Mouse (Mus musculus): ENCODE measurements around the gene Hamp. TPM values are rescaled to one million over a fixed set of nuclear protein-coding genes. Genes with fewer than 3 reads are reported as not detected.
"Not testable (repeated sequence)": the region's sequence is repeated elsewhere in the genome, so short reads cannot be mapped to it uniquely, and the experiment has no call there.

The Hamp gene
- polyA plus RNA-seq, 1 experiment: not detected

GRCm38 (mm10) chr7:30956756-30957366, 13.0 kb upstream of the Hamp start, which contains the start of gene Usf2:
Gene Usf2, minus strand, starts transcription at chr7:30956803.
- peak within 1 kb of the TSS; percentile 91 for H3K27ac ChIP-seq (ENCODE audit: insufficient read depth, low read depth, low read length)
- H3K4me3 ChIP-seq (ENCODE audit: insufficient read depth, low read length): peak within 1 kb of the TSS; percentile 89
- no peak for TF ChIP-seq POLR2A (IDR thresholded peaks at IDR 0.05; ENCODE audit: borderline replicate concordance, low read depth, low read length)
- no peak for TF ChIP-seq CTCF (IDR thresholded peaks at IDR 0.05; ENCODE audit: low read depth, low read length)
- H3K4me1 ChIP-seq (ENCODE audit: control insufficient read depth, insufficient read depth, low read length): peaks cover 36% of the 10 kb centered on the region

- H3K4me1 ChIP-seq (ENCODE audit: control insufficient read depth, insufficient read depth, low read length): peaks cover 40% of the 10 kb centered on the region
- TF ChIP-seq CTCF (IDR thresholded peaks at IDR 0.05; ENCODE audit: low read depth, low read length): no peak
- peak overlapping the region; percentile 84 for H3K4me3 ChIP-seq (ENCODE audit: insufficient read depth, low read length)
- H3K27ac ChIP-seq (ENCODE audit: insufficient read depth, low read depth, low read length): peak overlapping the region; percentile 69
Observed at GRCm38 (mm10) chr7:30956357-30956751, 12.5 kb upstream of the Hamp start.

GRCm38 (mm10) chr7:30955584-30956356, 11.9 kb upstream of the Hamp start:
- peak overlapping the region; percentile 69 for H3K27ac ChIP-seq (ENCODE audit: insufficient read depth, low read depth, low read length)
- H3K4me1 ChIP-seq (ENCODE audit: control insufficient read depth, insufficient read depth, low read length): peaks cover 40% of the 10 kb centered on the region
- H3K4me3 ChIP-seq (ENCODE audit: insufficient read depth, low read length): peak overlapping the region; percentile 84
- TF ChIP-seq POLR2A (IDR thresholded peaks at IDR 0.05; ENCODE audit: borderline replicate concordance, low read depth, low read length) (no peak), CTCF (IDR thresholded peaks at IDR 0.05; ENCODE audit: low read depth, low read length) (peak; percentile 68)

GRCm38 (mm10) chr7:30954971-30955520, 11.2 kb upstream of the Hamp start:
- Histone ChIP-seq H3K4me3 (ENCODE audit: insufficient read depth, low read length) (peak overlapping the region; percentile 84), H3K4me1 (ENCODE audit: control insufficient read depth, insufficient read depth, low read length) (peaks cover 40% of the 10 kb centered on the region), H3K27ac (ENCODE audit: insufficient read depth, low read depth, low read length) (peak overlapping the region; percentile 94)
- TF ChIP-seq CTCF (IDR thresholded peaks at IDR 0.05; ENCODE audit: low read depth, low read length) (no peak), POLR2A (IDR thresholded peaks at IDR 0.05; ENCODE audit: borderline replicate concordance, low read depth, low read length) (no peak)

GRCm38 (mm10) chr7:30954036-30954435, 10.2 kb upstream of the Hamp start:
- TF ChIP-seq CTCF (IDR thresholded peaks at IDR 0.05; ENCODE audit: low read depth, low read length): no peak
- Histone ChIP-seq H3K4me1 (ENCODE audit: control insufficient read depth, insufficient read depth, low read length) (peaks cover 40% of the 10 kb centered on the region), H3K4me3 (ENCODE audit: insufficient read depth, low read length) (no peak overlapping the region), H3K27ac (ENCODE audit: insufficient read depth, low read depth, low read length) (peak overlapping the region; percentile 94)

- Histone ChIP-seq H3K4me1 (ENCODE audit: control insufficient read depth, insufficient read depth, low read length) (peaks cover 38% of the 10 kb centered on the region), H3K27ac (ENCODE audit: insufficient read depth, low read depth, low read length) (peak overlapping the region; percentile 94), H3K4me3 (ENCODE audit: insufficient read depth, low read length) (no peak overlapping the region)
- no peak for TF ChIP-seq CTCF (IDR thresholded peaks at IDR 0.05; ENCODE audit: low read depth, low read length)
- TF ChIP-seq POLR2A (IDR thresholded peaks at IDR 0.05; ENCODE audit: borderline replicate concordance, low read depth, low read length): no peak
Observed at GRCm38 (mm10) chr7:30953459-30953858, 9.6 kb upstream of the Hamp start.

- TF ChIP-seq POLR2A (IDR thresholded peaks at IDR 0.05; ENCODE audit: borderline replicate concordance, low read depth, low read length) (no peak), CTCF (IDR thresholded peaks at IDR 0.05; ENCODE audit: low read depth, low read length) (no peak)
- H3K4me1 ChIP-seq (ENCODE audit: control insufficient read depth, insufficient read depth, low read length): peaks cover 34% of the 10 kb centered on the region
- H3K4me3 ChIP-seq (ENCODE audit: insufficient read depth, low read length): peak overlapping the region; percentile 6; the same call in 1 of the 2 replicates
- H3K27ac ChIP-seq (ENCODE audit: insufficient read depth, low read depth, low read length): peak overlapping the region; percentile 70
Observed at GRCm38 (mm10) chr7:30952441-30953265, 8.8 kb upstream of the Hamp start.

GRCm38 (mm10) chr7:30949902-30950301, 6.1 kb upstream of the Hamp start:
- H3K27ac ChIP-seq (ENCODE audit: insufficient read depth, low read depth, low read length); H3K4me3 ChIP-seq (ENCODE audit: insufficient read depth, low read length): not testable (repeated sequence)
- peaks cover 29% of the 10 kb centered on the region for H3K4me1 ChIP-seq (ENCODE audit: control insufficient read depth, insufficient read depth, low read length)

- 0 out of 2 replicates have a peak, but pooled peaks cover 4% of the 10 kb centered on the region for H3K4me1 ChIP-seq (ENCODE audit: control insufficient read depth, insufficient read depth, low read length)
- H3K4me3 ChIP-seq (ENCODE audit: insufficient read depth, low read length): no peak overlapping the region
- TF ChIP-seq CTCF (IDR thresholded peaks at IDR 0.05; ENCODE audit: low read depth, low read length): no peak
- TF ChIP-seq POLR2A (IDR thresholded peaks at IDR 0.05; ENCODE audit: borderline replicate concordance, low read depth, low read length): no peak
- H3K27ac ChIP-seq (ENCODE audit: insufficient read depth, low read depth, low read length): no peak overlapping the region
Observed at GRCm38 (mm10) chr7:30945876-30946275, 2.0 kb upstream of the Hamp start.

- H3K4me3 ChIP-seq (ENCODE audit: insufficient read depth, low read length); H3K27ac ChIP-seq (ENCODE audit: insufficient read depth, low read depth, low read length); H3K4me1 ChIP-seq (ENCODE audit: control insufficient read depth, insufficient read depth, low read length): not testable (repeated sequence)
Observed at GRCm38 (mm10) chr7:30945466-30945865, 1.6 kb upstream of the Hamp start.

GRCm38 (mm10) chr7:30944706-30945105, 874 bp upstream of the Hamp start:
- H3K4me1 ChIP-seq (ENCODE audit: control insufficient read depth, insufficient read depth, low read length); H3K27ac ChIP-seq (ENCODE audit: insufficient read depth, low read depth, low read length); H3K4me3 ChIP-seq (ENCODE audit: insufficient read depth, low read length): not testable (repeated sequence)

GRCm38 (mm10) chr7:30942365-30942764, 1.5 kb downstream of the Hamp start:
- not testable (repeated sequence) for H3K4me3 ChIP-seq (ENCODE audit: insufficient read depth, low read length); H3K4me1 ChIP-seq (ENCODE audit: control insufficient read depth, insufficient read depth, low read length); H3K27ac ChIP-seq (ENCODE audit: insufficient read depth, low read depth, low read length)

- not testable (repeated sequence) for H3K4me3 ChIP-seq (ENCODE audit: insufficient read depth, low read length); H3K4me1 ChIP-seq (ENCODE audit: control insufficient read depth, insufficient read depth, low read length); H3K27ac ChIP-seq (ENCODE audit: insufficient read depth, low read depth, low read length)
Observed at GRCm38 (mm10) chr7:30940070-30940469, 3.8 kb downstream of the Hamp start.
